Mouse (Mus musculus) liver, embryonic 14.5 days (tissue): ENCODE data around the gene Majin. TPM values are rescaled to one million over a fixed set of nuclear protein-coding genes. Genes with fewer than 3 reads are reported as not detected.

Experiments
- ATAC-seq: fragments of 200-750 bp; cut with Nextera tagmentation; 2 replicates; pipeline ENCODE4 v1.8.0; 2017; ENCODE audit warnings: moderate number of reproducible peaks, mild to moderate bottlenecking, moderate library complexity; ENCODE audit not compliant: insufficient read depth
- DNase-seq, 3 experiments: peaks; one replicate each; pipeline ENCODE4 v3.0.0-alpha.2; 2012 to 2013; ENCODE audit warnings: low read depth in 3 of 3, low spot score in 3 of 3
- H3K27ac ChIP-seq: fragments of 300-500 bp; sonication (generic); 2 replicates; pipeline ENCODE4 v1.5.1; 2014; ENCODE audit warnings: moderate library complexity, mild to moderate bottlenecking, control low read depth, inconsistent platforms
- H3K27me3 ChIP-seq: fragments of 300-500 bp; sonication (generic); 2 replicates; pipeline ENCODE4 v1.6.1; 2014; ENCODE audit warnings: mild to moderate bottlenecking, low read length, moderate library complexity; ENCODE audit not compliant: control insufficient read depth, insufficient read depth
- H3K36me3 ChIP-seq: fragments of 300-500 bp; sonication (generic); replicated peaks from 2 replicates; pipeline ENCODE4 v1.6.1; 2014; ENCODE audit warnings: low read depth; ENCODE audit not compliant: control insufficient read depth, insufficient read depth
- H3K4me1 ChIP-seq, 2 experiments: fragments of 200-500 bp in 1 of 2; fragments of 300-500 bp in 1 of 2; sonication (generic) in 1 of 2; replicated peaks; 2 replicates each; pipeline ENCODE4 v1.6.1; 2012 to 2014; ENCODE audit warnings: antibody characterized with exemption in 1 of 2, inconsistent platforms in 1 of 2, low read length in 1 of 2; ENCODE audit not compliant: control insufficient read depth in 2 of 2, insufficient read depth in 2 of 2
- H3K4me2 ChIP-seq: fragments of 300-500 bp; sonication (generic); 2 replicates; pipeline ENCODE4 v1.6.1; 2014; ENCODE audit warnings: low read depth, mild to moderate bottlenecking, control low read depth, moderate library complexity
- H3K4me3 ChIP-seq, 2 experiments: fragments of 200-500 bp in 1 of 2; fragments of 300-500 bp in 1 of 2; sonication (generic) in 1 of 2; 2 replicates each; pipeline ENCODE4 v1.5.1; 2012 to 2014; ENCODE audit warnings: low read depth in 2 of 2, low read length in 2 of 2, mild to moderate bottlenecking in 2 of 2, control low read depth in 1 of 2, inconsistent platforms in 1 of 2, moderate library complexity in 1 of 2; ENCODE audit not compliant: insufficient read depth in 1 of 2
- H3K9ac ChIP-seq: fragments of 300-500 bp; sonication (generic); replicated peaks from 2 replicates; pipeline ENCODE4 v1.6.1; 2014; ENCODE audit warnings: mild to moderate bottlenecking, control low read depth, moderate library complexity
- H3K9me3 ChIP-seq: fragments of 300-500 bp; sonication (generic); 2 replicates; pipeline ENCODE4 v1.6.1; 2016; ENCODE audit warnings: low read length, mixed read lengths; ENCODE audit not compliant: control insufficient read depth
- CTCF ChIP-seq: IDR thresholded peaks from 2 replicates; pipeline ENCODE4 v1.5.1; 2016; ENCODE audit warnings: antibody characterized with exemption, low read depth, control low read depth
- EP300 ChIP-seq: IDR thresholded peaks from 2 replicates; pipeline ENCODE4 v1.6.1; 2016; ENCODE audit warnings: antibody characterized with exemption, low read depth
- WGBS: fragments of 180-500 bp; shearing (Covaris S2); extraction: QIAGEN DNeasy Blood & Tissue Kit; methylation state at CpG from one replicate; pipeline ENCODE4 v1.1.7; 2014; ENCODE audit not compliant: insufficient replicate concordance; 5-methylcytosine and 5-hydroxymethylcytosine counted together
- polyA plus RNA-seq, 2 experiments: library from polyadenylated mRNA; depleted of rRNA in 1 of 2; stranded (reverse) in 1 of 2; unstranded in 1 of 2; fragments of >200 nt; fragmentation: Nextera tagmentation in 1 of 2; extraction: Ambion mirVana in 1 of 2; gene quantifications; 2 replicates each; pipeline versions ENCODE4 v1.2.1 to v1.2.3; 2012 to 2014

Majin gene
- polyA plus RNA-seq (2012; rRNA removed) (not detected in 2 replicates), polyA plus RNA-seq (2014; fragmentation: Nextera tagmentation; extraction: Ambion mirVana) (not detected in 2 replicates)

- no peaks in the 10 kb centered on the region for H3K27me3 ChIP-seq
- 71% methylated on average over 23 of the region's 23 CpGs for WGBS
- H3K36me3 ChIP-seq = no peaks in the 10 kb centered on the region
- no peak within 1 kb of the TSS for H3K4me2 ChIP-seq
- H3K4me3 ChIP-seq = no peak within 1 kb of the TSS
- H3K9ac ChIP-seq = no peak within 1 kb of the TSS
- H3K9me3 ChIP-seq = no peaks in the 10 kb centered on the region
- TF ChIP-seq CTCF (no peak), EP300 (no peak)
- no peak within 1 kb of the TSS for H3K27ac ChIP-seq
- H3K4me1 ChIP-seq = no peaks in the 10 kb centered on the region
- ATAC-seq = no peak
- DNase-seq = no peak
These were observed at the start of gene Majin for GRCm38 (mm10) chr19:6184131-6184530. TSS of gene Majin (plus strand) at chr19:6184388.

DNA sequence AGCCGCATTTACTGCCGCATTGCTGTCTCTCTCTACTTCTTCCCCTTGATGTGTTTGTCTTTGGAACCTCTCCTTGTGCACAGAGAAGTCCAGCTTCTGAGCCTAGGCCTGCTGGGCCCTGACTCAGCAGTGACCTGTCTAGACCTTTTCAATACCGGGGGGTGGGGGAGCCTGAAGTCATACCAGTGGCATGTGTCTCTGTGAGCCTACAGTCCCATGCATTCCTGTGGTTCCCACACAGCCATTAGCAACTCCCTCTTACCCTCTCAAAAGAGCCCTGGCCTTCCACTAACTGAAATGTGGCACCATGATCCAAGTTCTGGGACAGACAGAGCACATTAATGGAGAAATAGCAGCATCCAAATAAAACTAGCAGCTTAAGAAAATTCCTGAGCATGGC, 47.8 kb upstream of the Majin start:
- no peak for ATAC-seq
- Histone ChIP-seq H3K36me3 (0 out of 2 replicates have a peak, but pooled peaks cover 2% of the 10 kb centered on the region), H3K27me3 (no peaks in the 10 kb centered on the region), H3K4me2 (no peak overlapping the region), H3K9ac (no peak overlapping the region), H3K9me3 (no peaks in the 10 kb centered on the region), H3K4me1 (peaks cover 29 to 36% of the 10 kb centered on the region in 2 experiments), H3K27ac (no peak overlapping the region), H3K4me3 (no peak overlapping the region)
- WGBS = 81% methylated on average over 3 of the region's 3 CpGs
- no peak for DNase-seq
- TF ChIP-seq CTCF = no peak
- no peak for TF ChIP-seq EP300

GRCm38 (mm10) chr19:6139701-6140100, 44.5 kb upstream of the Majin start:
- Histone ChIP-seq H3K27me3 (no peaks in the 10 kb centered on the region), H3K27ac (no peak overlapping the region), H3K4me3 (no peak overlapping the region; a peak in 1 of 4 replicates), H3K36me3 (0 out of 2 replicates have a peak, but pooled peaks cover 2% of the 10 kb centered on the region), H3K9ac (no peak overlapping the region), H3K4me2 (peak overlapping the region; percentile 99), H3K4me1 (peaks cover 0 to 12% of the 10 kb centered on the region in 2 experiments; a peak in 2 of 4 replicates), H3K9me3 (no peaks in the 10 kb centered on the region)
- no peak for ATAC-seq
- DNase-seq = no peak
- TF ChIP-seq CTCF (no peak), EP300 (no peak)
- 94% methylated on average over 6 of the region's 6 CpGs for WGBS

DNA sequence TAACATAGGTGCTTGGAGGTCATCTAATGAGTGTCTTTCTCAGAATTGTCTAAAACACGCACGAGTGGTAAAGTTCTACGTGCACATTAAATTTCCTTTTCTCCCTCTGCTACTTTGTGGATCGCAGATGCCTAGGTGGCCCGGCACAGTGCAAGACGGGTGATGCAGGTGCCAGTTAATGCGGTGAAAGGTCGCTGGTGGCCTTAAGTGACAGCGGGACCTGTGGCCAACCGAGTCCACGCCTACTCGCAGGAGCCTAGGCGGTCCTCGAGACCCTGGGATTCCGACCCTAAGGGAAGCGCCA, 43.9 kb upstream of the Majin start:
- Histone ChIP-seq H3K4me1 (peaks cover 0 to 12% of the 10 kb centered on the region in 2 experiments; a peak in 2 of 4 replicates), H3K9ac (peak overlapping the region; percentile 82), H3K4me2 (peak overlapping the region; percentile 99), H3K36me3 (0 out of 2 replicates have a peak, but pooled peaks cover 2% of the 10 kb centered on the region), H3K9me3 (no peaks in the 10 kb centered on the region), H3K4me3 (peak overlapping the region; percentile 73 to 81), H3K27me3 (no peaks in the 10 kb centered on the region), H3K27ac (peak overlapping the region; percentile 97)
- DNase-seq (no peak), ATAC-seq (peak; percentile 38)
- TF ChIP-seq EP300 (no peak), CTCF (no peak)
- WGBS = 7% methylated on average over 16 of the region's 16 CpGs

GRCm38 (mm10) chr19:6140678-6141393, 43.4 kb upstream of the Majin start, which contains the start of gene Batf2:
TSS of gene Batf2 (plus strand) at chr19:6140983.
- ATAC-seq = peak; percentile 92
- TF ChIP-seq EP300 = peak; percentile 20; the same call in 1 of the 2 replicates
- TF ChIP-seq CTCF = peak; percentile 92

More at GRCm38 (mm10) chr19:6140678-6141393, 43.4 kb upstream of the Majin start, which contains the start of gene Batf2:
- peak; percentile 89 to 90 (median 89) for DNase-seq
- no peaks in the 10 kb centered on the region for H3K9me3 ChIP-seq
- peak within 1 kb of the TSS; percentile 82 for H3K9ac ChIP-seq
- peak within 1 kb of the TSS; percentile 73 to 81 for H3K4me3 ChIP-seq
- WGBS = under 1% methylated on average over 66 of the region's 68 CpGs
- H3K4me2 ChIP-seq = peak within 1 kb of the TSS; percentile 99
- peak within 1 kb of the TSS; percentile 97 for H3K27ac ChIP-seq
- peaks cover 0 to 12% of the 10 kb centered on the region in 2 experiments; a peak in 2 of 4 replicates for H3K4me1 ChIP-seq
- H3K36me3 ChIP-seq = no peaks in the 10 kb centered on the region
- H3K27me3 ChIP-seq = no peaks in the 10 kb centered on the region
